Mouse (Mus musculus): ENCODE data around the gene Prr19. TPM values are rescaled to one million over a fixed set of nuclear protein-coding genes. Genes with fewer than 3 reads are reported as not detected.

Prr19 gene
- total RNA-seq, 2 experiments from 2014 or later = not detected

DNA sequence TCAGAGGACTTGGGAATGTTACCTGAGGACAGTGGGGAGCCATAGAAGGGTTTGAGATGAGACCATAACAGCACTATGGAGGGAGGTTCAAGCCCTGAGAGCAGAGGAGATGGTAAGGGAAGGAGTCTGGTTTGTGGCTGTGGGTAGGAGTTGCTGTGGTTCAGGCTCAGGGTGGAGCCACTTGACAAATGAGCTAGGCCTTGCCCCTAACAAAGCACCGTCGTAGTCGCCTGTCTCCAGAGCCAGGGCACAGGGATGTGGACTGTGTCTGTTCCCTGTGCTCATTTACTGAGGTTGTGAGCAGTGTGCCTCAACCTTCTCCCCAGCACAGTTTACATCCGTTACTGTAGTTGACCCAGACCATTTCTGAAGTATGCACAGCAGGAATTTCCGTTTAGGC is 26.6 kb upstream of the Prr19 start:
- no peak for DNase-seq (ENCODE audit: low spot score in 2 of 2)
- intact Hi-C loops (cut with DNase I) = no loop called here

DNA sequence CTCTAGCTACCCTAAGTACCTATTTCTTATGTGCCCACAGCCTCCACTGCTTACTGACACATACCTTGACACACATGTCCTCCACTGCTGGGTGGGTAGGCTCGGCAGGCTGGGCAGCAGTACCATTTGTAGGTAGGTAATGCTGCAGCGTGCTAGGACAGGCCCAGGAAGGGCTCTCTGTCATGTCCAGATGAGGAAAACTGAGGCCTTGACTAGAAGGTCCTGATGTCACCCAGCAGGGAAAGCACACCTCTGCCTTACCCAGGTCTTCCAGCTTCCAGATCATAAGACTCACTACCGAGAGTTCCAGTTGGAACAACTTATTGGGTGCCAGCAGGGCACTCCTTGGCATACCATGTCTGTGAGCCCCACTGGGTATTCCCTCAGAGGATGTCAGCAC is 26.2 kb upstream of the Prr19 start:
- intact Hi-C loops (cut with DNase I) = no loop called here
- DNase-seq (ENCODE audit: low spot score in 2 of 2) = no peak

DNA sequence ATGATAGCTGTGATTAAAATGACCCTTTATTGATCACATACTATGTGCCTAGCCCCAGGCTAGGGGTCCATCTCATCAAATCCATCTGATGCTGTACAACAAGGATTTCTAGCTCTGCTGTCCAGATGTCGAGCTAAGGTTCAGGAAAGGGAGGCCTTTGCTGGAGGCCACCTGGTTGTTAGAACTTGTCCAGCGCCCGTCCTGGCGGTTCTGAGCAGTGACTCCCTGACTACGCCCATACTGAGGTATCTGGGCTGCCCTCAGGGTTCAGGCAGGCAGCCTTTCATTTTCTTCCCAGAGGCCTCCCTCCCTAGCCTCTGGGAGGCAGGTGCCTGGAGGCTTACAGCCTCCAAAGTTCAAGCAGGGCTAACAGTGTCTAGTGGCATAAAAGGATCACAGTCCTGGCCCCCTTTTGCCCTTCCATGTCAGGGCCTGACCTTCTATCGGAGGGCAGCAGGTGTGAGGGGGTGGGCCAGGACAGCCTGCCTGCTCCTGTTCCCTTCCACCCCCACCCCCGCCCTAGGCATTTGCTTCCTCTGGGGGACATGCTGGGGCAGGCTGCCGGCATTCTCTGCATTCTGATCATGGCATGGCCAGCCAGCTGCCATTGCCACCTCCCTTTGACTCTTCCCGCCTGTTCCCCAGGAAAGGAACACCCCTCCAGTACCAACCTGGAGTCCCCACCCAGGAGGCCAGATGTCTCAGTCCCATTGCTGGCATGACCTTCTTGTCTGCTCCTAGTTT is 25.5 kb upstream of the Prr19 start:
- no peak for DNase-seq (ENCODE audit: low spot score in 2 of 2)
- intact Hi-C loops (cut with DNase I) = no loop called here

DNA sequence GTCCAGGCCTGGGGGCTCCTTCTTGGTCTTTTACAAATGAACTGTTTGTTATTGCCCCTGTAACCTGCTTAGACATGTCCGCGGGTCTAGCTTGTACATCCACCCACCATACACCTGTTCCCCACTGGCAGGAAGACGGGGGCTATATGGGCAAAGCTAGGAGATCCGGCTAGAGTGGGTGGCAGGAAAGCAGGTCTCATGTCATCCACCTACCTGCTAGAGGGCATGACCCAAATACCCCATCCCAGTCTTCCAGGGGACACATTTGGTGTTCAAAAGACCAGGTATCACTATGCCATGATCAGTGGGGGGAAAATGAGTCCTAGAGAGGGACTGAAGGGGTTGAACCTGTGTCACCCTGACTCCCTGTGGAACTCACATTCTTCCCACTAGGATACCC is 23.8 kb upstream of the Prr19 start:
- intact Hi-C loops (cut with DNase I) = no loop called here
- DNase-seq (ENCODE audit: low spot score in 2 of 2) = no peak

DNA sequence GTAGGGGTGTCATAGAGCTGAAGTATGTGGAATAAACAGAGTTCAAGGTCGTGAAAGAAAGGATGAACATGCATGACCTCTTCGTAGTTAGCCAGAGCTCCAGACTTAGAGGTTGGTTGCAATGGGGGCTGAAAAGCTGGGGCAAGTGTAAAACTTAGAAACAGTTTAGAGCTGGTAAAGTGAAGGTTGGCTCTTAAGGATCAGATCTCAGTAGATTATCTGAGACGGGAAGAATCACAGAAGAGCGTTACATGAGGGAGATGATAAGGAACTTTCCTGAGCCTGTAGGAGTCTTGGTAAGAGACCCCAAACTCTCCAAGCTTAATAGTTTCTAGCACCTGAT is 23.2 kb upstream of the Prr19 start:
- intact Hi-C loops (cut with DNase I) = loop anchor here (1.0 kb wide), 2 partner anchors 29 to 40 kb away; no protein-coding TSS in a partner anchor
- no peak for DNase-seq (ENCODE audit: low spot score in 2 of 2)

DNA sequence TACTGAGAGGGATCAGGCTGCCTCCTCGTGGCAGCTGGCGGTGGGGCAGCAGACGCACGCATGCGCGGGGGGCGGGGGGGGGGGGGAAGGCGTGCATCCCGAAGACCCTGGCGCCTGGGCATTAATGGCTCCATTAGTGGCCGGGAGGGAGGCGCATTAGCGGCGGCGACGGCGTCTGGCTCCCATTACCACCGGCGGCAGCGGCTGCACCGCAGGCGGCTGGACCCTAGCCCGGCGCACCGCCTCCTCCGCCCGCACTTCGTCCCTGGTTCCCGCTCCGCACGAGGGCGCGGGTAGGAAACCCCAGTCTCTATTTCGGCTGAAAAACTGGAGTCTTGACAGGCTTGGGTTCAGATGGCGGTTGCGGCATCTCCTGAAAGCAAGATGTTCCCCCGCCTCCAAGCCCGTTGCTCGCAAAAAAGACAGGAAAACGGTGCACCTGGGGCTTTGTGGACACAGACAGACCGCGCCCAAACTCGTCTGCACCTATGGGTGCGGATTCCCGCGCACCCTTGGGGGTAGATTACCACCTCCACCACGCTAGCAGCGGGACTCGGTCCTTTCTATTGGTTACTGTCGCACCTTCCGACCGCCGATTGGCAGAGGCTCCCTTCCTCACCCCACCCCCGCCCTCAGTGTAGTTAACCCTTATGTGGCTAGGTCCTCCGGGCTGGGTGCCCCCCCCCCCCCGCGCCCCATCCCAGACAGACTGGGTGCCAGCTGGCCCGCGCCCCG is 22.7 kb upstream of the Prr19 start:
- intact Hi-C loops (cut with DNase I) = loop anchor here (1.0 kb wide), 2 partner anchors 29 to 40 kb away; no protein-coding TSS in a partner anchor

DNA sequence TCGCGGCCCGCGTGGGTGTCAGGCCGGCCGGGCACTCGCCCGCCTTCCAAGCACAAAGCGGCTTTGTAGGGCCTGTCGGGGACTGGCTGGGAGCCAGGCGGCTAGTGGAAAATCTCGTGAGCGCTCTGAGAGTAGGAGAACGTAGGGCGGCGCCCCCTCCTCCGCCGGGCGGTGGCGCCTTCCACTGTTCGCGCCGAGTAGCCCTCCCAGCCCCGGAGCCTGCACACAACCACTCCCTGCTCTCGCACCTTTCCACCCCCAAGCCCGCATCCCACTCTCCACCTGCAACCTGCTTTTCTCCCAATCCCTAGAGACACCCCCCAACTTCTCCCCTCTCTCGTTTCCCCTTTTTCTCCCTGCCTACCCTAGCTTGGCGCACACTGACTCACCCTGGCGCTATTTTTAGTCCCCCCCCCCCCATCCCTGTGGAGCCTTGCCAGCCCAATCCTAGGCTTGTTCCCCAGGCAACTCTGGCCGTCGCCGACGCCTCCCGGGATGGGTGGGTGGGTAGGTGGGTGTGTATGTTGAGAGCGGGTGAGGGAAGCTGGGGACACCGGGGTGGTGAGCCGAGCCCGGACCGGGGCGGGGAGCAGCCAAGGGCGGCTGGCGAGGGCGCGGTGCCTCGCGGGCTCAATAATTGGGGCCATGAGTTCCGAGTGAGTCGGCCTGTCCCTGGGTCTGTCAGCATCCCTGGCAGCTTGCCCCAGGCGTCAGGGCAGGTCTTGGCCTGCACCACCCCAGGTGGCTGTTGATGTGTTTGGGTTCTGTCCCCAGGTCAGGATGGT is 21.9 kb upstream of the Prr19 start:
- DNase-seq (ENCODE audit: low spot score in 2 of 2) = peak; percentile 92 to 93
- intact Hi-C loops (cut with DNase I) = no loop called here

More for the DNA sequence above, 22.7 kb upstream of the Prr19 start:
- peak; percentile 88 to 94 for DNase-seq (ENCODE audit: low spot score in 2 of 2)

DNA sequence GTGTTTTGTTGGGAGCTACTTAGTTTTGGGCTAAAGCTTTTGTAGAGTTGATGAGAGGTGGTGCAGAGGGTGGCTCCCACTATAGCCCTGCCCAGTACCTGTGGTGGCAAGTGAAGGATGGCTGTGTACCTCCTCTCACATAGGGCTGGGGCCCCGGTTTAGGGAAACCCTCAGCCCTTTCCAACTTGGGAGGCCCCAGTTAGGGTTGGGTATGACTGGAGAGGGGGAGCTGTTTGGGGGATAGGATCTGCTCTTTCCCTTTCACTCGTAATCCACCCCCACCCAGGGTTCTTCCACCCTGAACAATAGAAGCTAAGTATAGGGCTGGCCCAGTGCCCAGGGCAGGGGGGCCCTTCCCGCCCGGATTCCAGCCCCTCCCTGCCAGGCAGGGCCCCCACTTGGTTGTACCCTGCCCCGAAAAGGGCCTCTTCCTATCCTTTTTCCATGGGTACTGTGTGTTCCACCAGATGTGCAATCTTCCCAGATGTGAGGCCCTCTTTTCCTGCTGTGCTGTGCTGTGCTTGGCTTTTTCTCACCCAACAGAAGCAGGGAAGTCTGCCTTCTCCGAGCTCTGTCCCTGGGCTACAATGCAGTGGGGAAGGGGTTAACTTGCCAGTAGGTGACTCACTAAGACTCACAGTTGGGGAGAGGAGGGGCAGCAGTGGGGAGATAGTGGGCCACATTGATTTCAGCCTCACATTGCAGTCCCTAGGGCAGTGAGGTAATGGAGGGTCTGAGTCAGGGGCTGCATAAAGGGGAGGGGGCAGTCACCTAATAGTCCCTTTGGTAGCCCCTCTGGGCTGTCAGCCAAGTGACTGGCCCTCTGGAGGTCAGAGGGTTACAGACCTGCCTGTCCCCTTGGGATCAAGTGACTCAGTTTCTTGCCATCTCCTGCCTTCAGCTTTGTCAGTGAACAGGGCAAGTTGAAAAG is 21.1 kb upstream of the Prr19 start:
- intact Hi-C loops (cut with DNase I) = no loop called here
- DNase-seq (ENCODE audit: low spot score in 2 of 2) = peak in 1 of 2 experiments; percentile 69

DNA sequence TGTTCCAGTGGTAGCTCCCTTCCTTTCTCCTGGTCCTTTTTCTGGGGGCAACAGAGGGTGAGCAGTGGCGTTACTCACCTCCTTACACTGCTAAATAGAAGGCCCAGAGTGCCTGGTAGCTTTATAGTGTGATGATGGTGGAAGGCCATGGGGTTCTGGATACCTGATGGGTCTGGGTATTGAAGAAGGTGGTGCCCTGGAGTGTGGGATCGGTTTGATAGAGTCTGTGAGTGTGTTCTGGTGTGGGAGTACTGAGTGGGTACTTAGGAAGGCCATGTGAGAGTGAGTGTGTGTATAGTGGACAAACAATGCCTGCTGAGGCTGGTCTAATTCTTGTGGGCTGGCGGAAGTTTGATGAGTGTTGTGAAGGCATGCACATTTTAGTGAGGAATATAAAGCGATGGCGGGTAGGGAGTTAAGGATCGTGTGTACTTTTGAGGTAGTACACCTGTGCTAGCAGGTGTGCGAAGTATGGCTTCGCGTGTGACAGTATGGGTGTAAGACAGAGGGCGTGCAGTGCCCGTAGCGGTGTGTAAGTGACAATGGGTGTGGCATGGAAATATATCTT is 20.0 kb upstream of the Prr19 start:
- intact Hi-C loops (cut with DNase I) = no loop called here
- DNase-seq (ENCODE audit: low spot score in 2 of 2) = no peak

DNA sequence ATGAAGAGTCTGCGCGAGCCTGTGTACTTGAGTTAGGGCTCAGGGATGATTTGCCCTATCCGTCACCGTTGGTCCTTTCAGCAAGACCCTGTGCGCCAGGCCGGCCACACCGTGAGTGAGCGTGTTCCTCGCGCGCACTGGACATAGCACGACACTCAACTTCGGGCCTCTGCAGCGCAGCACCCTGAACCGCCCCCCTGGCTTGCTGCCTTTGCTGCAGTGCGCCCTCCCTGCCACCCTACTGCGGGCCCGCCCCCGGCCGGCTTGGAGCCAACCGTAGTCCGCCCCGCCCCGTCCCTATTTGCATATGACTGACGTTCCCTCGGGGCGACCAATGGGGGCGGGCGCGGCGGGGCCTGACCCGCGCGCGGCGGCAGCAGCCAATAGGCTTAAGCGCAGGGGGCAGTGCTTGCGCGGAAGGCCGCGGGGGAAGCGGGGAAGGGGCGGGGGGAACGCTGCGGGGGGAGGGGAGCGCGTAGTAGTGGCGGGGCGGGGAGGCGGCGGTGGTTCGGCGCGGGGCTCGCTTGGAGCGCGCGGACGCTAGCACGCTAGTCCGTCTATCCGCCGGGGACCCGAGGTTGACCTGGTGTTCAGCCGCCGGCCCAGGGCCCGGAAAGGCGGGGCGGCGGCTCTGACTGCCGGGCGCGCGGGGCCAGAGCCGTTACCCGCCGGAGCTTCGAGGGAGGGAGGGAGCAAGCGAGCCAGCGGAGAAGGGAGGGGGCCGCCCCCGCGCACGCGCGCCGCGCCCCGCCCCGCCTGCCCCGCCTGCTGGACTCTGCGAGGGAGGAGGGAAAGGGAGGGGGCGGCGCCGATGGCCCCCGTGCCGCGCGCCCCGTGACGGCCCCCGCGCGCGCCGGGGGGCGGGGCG is 19.2 kb upstream of the Prr19 start:
- intact Hi-C loops (cut with DNase I) = loop anchor here (1.0 to 2.0 kb wide), 2 partner anchors 15 to 34 kb away; partner anchors contain the start of gene Pafah1b3

DNA sequence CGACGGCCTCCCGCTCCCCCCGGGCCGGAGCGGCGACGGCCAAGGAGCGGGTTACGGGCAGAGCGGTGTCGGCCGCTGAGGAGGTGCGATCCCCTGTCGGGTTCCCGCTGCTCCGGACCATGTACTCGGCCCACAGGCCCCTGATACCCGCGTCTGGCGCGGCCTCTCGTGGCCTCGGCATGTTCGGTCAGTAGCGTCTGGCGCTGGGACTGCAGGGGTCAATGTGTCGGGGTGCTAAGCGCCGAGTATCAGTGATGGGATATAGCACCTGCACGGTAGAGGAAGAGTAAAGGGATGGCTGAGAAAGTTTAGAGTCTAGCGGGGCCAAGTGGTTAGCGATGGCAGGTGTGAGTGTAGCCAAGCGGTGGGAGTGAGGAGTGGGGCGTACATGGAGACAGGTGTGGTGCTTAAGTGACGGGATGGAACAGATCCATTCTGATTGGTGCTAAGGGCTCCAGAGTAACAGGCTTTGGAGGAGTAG is 18.4 kb upstream of the Prr19 start:
- DNase-seq (ENCODE audit: low spot score in 2 of 2) = peak; percentile 38 to 42
- intact Hi-C loops (cut with DNase I) = loop anchor here (1.0 to 2.0 kb wide), 2 partner anchors 14 to 34 kb away; partner anchors contain the start of gene Pafah1b3

More for the DNA sequence above, 19.2 kb upstream of the Prr19 start:
- peak; percentile 95 to 98 for DNase-seq (ENCODE audit: low spot score in 2 of 2)

DNA sequence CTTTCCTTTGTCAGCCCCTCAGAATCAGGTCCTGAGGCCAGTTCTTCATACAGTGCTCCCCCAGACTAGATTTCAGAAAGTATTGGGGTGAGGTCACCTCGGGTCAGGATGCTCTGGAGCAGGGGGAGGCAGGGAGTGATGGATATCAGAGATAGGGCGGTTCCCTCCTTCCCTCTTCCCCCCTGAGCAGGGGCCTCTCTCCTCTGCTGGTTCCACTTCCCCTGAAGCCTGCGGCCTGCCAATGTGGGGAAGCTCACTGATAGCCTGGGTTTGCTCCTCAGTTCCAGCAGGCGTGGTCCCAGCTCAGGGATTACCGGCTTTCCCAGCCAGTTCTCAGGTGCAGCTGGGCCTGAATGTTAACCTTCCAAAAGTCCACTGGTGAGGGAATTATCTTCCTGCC is 17.6 kb upstream of the Prr19 start:
- DNase-seq (ENCODE audit: low spot score in 2 of 2) = no peak
- intact Hi-C loops (cut with DNase I) = loop anchor here (2.0 kb wide), 1 partner anchor 13 kb away; the partner anchor contains the start of gene Pafah1b3

DNA sequence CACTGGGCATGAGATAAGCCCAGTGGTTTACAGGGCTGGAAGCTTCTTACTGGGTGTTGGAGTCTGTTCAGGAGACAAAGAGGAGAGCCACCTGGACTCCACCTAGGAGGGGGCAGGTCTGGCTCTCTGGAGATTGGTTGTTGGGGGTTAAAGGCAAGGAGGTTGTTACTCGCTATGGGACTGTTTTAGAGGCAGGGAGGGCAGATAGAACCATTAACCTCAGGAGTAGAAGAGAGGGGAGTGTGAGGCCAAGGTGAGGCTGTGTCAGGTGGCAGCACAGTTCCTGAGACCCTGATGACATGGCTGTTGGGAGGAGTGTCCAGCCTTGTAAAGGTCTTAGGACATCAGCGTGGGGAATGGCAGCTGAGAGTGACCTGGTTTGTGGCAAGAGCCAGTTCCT is 17.0 kb upstream of the Prr19 start:
- intact Hi-C loops (cut with DNase I) = no loop called here

DNA sequence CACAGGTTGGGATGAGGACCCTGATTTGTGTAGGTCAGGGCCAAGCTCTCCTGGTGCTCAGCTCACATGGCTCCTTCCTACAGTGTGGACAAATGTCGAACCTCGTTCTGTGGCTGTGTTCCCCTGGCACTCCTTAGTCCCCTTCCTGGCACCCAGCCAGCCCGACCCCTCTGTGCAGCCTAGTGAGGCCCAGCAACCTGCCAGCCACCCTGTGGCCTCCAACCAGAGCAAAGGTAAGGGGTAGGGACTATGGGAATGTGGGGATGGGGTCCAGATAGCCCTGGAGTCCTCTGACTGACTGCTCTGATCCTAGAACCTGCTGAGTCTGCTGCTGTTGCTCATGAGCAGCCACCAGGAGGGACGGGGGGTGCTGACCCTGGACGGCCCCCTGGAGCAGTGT is 16.4 kb upstream of the Prr19 start:
- no peak for DNase-seq (ENCODE audit: low spot score in 2 of 2)
- intact Hi-C loops (cut with DNase I) = no loop called here

More for the DNA sequence above, 17.0 kb upstream of the Prr19 start:
- no peak for DNase-seq (ENCODE audit: low spot score in 2 of 2)

DNA sequence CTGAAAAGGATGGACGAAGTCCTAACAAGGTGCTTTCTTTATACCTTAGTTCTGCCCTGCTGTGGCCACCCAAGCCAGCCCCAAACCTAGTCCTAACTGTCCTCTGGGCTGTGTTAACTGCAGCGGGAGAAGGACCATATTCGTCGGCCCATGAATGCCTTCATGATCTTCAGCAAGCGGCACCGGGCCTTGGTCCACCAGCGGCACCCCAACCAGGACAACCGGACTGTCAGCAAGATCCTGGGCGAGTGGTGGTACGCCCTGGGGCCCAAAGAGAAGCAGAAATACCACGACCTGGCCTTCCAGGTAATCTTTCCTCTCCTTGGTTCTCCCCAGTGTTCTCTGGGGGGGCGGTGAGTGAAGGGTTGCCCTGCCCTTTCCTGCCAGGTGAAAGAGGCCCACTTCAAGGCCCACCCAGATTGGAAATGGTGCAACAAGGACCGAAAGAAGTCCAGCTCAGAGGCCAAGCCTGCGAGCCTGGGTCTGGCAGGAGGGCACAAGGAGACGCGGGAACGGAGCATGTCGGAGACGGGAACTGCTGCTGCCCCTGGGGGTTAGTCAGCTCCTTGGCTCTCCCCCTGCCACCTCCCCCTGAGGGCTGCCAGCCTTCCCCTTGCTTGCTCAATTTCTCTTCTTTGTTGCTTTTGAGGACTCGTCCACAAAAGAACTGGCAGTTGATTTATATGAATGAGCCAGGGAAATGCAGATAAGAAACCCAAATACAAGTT is 15.5 kb upstream of the Prr19 start:
- intact Hi-C loops (cut with DNase I) = no loop called here
- DNase-seq (ENCODE audit: low spot score in 2 of 2) = no peak

DNA sequence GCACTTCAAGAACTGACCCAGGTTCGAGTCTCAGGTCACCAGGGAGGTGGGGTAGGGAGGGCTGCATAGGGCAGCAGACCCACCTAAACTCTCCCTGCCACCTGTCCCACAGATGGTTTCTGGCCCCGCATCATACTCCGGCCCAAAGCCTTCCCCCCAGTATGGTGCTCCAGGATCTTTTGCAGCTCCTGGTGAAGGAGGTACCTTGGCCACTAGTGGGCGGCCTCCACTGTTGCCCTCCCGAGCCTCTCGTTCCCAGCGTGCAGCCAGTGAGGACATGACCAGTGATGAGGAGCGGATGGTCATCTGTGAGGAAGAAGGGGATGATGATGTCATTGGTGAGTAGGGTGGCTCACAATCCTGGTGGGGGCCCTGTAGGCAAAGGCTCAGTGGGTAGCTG is 14.2 kb upstream of the Prr19 start:
- intact Hi-C loops (cut with DNase I) = no loop called here
- no peak for DNase-seq (ENCODE audit: low spot score in 2 of 2)

DNA sequence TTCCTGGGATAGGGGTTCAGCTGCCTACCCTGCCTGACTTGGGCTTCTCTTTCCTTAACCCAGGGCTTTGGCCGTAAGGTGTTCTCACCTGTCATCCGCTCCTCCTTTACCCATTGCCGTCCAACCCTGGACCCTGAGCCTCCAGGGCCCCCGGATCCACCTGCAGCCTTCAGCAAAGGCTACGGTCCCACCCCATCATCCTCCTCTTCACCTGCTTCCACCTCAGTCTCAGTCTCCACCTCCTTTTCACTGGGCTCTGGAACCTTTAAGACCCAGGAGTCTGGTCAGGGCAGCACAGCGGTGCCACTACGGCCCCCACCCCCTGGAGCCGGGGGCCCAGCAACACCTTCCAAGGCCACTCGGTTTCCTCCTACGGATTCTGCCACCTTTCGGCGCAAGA is 13.2 kb upstream of the Prr19 start:
- DNase-seq (ENCODE audit: low spot score in 2 of 2) = no peak
- intact Hi-C loops (cut with DNase I) = no loop called here

Data from left cerebral cortex, postnatal 25 days (tissue).